28 mouse cellular contexts compared by ENCODE assay signal in the genomic region with DNA sequence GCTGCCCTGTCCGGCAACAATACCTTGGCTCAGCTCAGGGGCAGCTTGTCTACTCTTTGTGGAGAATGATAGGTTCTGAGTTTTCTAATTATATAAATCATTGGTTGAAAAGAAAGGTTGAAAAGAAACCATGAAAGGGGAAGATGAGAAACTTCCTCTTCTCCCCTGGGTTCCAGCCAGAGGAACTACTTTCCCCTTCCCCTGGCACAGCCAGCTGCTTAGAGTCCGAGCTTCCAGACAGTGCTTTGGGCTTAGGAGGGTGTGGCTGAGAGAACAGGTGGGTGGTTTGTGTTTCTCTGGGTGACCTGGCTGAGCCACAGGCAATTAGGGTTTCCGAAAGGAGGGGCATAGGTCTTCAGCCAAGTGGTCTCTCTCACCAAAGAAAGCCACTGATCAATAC. TPM values are rescaled to one million over a fixed set of nuclear protein-coding genes. Genes with fewer than 3 reads are reported as not detected.
DNase-seq lines count a peak whose midpoint lies in the region; ATAC-seq lines count a peak whose summit lies in the region.
"Had no signal": no experiment of that assay in that cellular context is flagged by ENCODE, and none has a peak within 500 bp of the region (broad histone marks: within the 10 kb centered on the region; RNA-seq: fewer than 3 reads in every experiment).

No protein-coding gene starts in this region.

- H3K4me2 ChIP-seq in hindbrain, embryonic 16.5 days (ENCODE audit: low read length), result no peak overlapping the region
- H3K4me2 ChIP-seq: embryonic facial prominence, embryonic 13.5 days; forebrain, embryonic 12.5 days; forebrain, embryonic 15.5 days; heart, embryonic 11.5 days; hindbrain, embryonic 13.5 days had no signal

- ATAC-seq in common myeloid progenitor, adult 5-6 weeks (replicated peaks; ENCODE audit: low read depth, poor library complexity, severe bottlenecking), result peak; percentile 82
- ATAC-seq in megakaryocyte, adult 5-6 weeks (ENCODE audit: poor library complexity, severe bottlenecking), result peak; percentile 83
- no peak for ATAC-seq in hindbrain, embryonic 16.5 days
- ATAC-seq: activated CD4-positive, CD25-positive, alpha-beta regulatory T cell, adult 4 months; CD4-positive, CD25-positive, alpha-beta regulatory T cell, adult 4 months; forebrain, embryonic 15.5 days; hindbrain, postnatal 0 days; inflammation-experienced regulatory T-cells, adult 6 months; intestine, postnatal 0 days had no signal

- H3K27me3 ChIP-seq in hindbrain, embryonic 16.5 days (replicated peaks; ENCODE audit: control insufficient read depth, insufficient read depth, low read length), result no peaks in the 10 kb centered on the region
- H3K27me3 ChIP-seq: embryonic facial prominence, embryonic 13.5 days; forebrain, embryonic 12.5 days; forebrain, embryonic 15.5 days; hindbrain, embryonic 13.5 days had no signal

- H3K4me3 ChIP-seq in hindbrain, embryonic 16.5 days (ENCODE audit: low read length), result no peak overlapping the region
- H3K4me3 ChIP-seq: embryonic facial prominence, embryonic 10.5 days; embryonic facial prominence, embryonic 13.5 days; erythroblast, embryonic 14.5 days; forebrain, embryonic 12.5 days; forebrain, embryonic 15.5 days; hindbrain, embryonic 10.5 days; hindbrain, embryonic 13.5 days had no signal

- no peaks in the 10 kb centered on the region for H3K4me1 ChIP-seq in hindbrain, embryonic 16.5 days (ENCODE audit: control insufficient read depth, insufficient read depth, low read depth, low read length)
- H3K4me1 ChIP-seq: embryonic facial prominence, embryonic 10.5 days; forebrain, embryonic 12.5 days; forebrain, embryonic 15.5 days; hindbrain, embryonic 10.5 days; hindbrain, embryonic 13.5 days had no signal

- no peak overlapping the region for H3K9ac ChIP-seq in hindbrain, embryonic 16.5 days (ENCODE audit: low read depth, low read length)
- H3K9ac ChIP-seq: embryonic facial prominence, embryonic 13.5 days; forebrain, embryonic 12.5 days; forebrain, embryonic 15.5 days; hindbrain, embryonic 13.5 days had no signal

- 71% methylated on average over 3 of the region's 3 CpGs for WGBS in hindbrain, embryonic 16.5 days

- no peaks in the 10 kb centered on the region for H3K9me3 ChIP-seq in hindbrain, embryonic 16.5 days (ENCODE audit: control insufficient read depth, low read length)
- H3K9me3 ChIP-seq: embryonic facial prominence, embryonic 10.5 days; embryonic facial prominence, embryonic 13.5 days; forebrain, embryonic 12.5 days; forebrain, embryonic 15.5 days; hindbrain, embryonic 10.5 days; hindbrain, embryonic 13.5 days had no signal

- peak; percentile 32 for DNase-seq in A20 (ENCODE audit: low read depth, low spot score)
- DNase-seq in gastrocnemius, adult 18-20 months (ENCODE audit: low spot score), result no peak
- no peak for DNase-seq in ovary, postnatal 10 days (ENCODE audit: low spot score)
- DNase-seq: adrenal gland, adult 8-10 months; adrenal gland, postnatal 36 days; cerebellum, adult 18-20 months; cerebellum, adult 9-10 months; cerebellum, postnatal 25 days; embryo, embryonic 11 days; gastrocnemius, postnatal 10 days; gastrocnemius, postnatal 36 days; heart, adult 11 months had no signal

- no peak overlapping the region for H3K27ac ChIP-seq in hindbrain, embryonic 16.5 days (ENCODE audit: low read depth, low read length)
- H3K27ac ChIP-seq: embryonic facial prominence, embryonic 10.5 days; embryonic facial prominence, embryonic 13.5 days; forebrain, embryonic 12.5 days; forebrain, embryonic 15.5 days; hindbrain, embryonic 10.5 days; hindbrain, embryonic 13.5 days; hindbrain, postnatal 0 days had no signal

- no peaks in the 10 kb centered on the region for H3K36me3 ChIP-seq in hindbrain, embryonic 16.5 days (ENCODE audit: control insufficient read depth, insufficient read depth, low read length)
- H3K36me3 ChIP-seq: embryonic facial prominence, embryonic 10.5 days; embryonic facial prominence, embryonic 13.5 days; forebrain, embryonic 12.5 days; forebrain, embryonic 15.5 days; hindbrain, embryonic 10.5 days; hindbrain, embryonic 13.5 days had no signal

RNA-seq across cellular contexts. Expression of a gene that starts 43.5 kb away (rescaled TPM):
- 4.6 and 6.0 TPM in 2 replicates for total RNA-seq in common myeloid progenitor, adult 5-6 weeks (2017)
- 53.4 and 59.1 TPM in 2 replicates for total RNA-seq in megakaryocyte, adult 5-6 weeks (2015)
- total RNA-seq in megakaryocyte, adult 5-6 weeks (2017), result 26.8 and 36.8 TPM in 2 replicates
- polyA plus RNA-seq in hindbrain, embryonic 16.5 days (2015; fragmentation: Nextera tagmentation; extraction: Ambion mirVana), result 22.4 and 25.6 TPM in 2 replicates
- 1 to 10 TPM; 2.3 to 3.6 TPM for total RNA-seq in gastrocnemius, adult 18-20 months (2021)
